Mouse (Mus musculus) intestine, postnatal 0 days (tissue): ENCODE data around the gene A830018L16Rik. TPM values are rescaled to one million over a fixed set of nuclear protein-coding genes. Genes with fewer than 3 reads are reported as not detected.

Source experiments
- ATAC-seq: fragments of 200-750 bp; cut with Nextera tagmentation; 2 replicates; pipeline ENCODE4 v1.8.0; 2017; ENCODE audit warnings: mild to moderate bottlenecking, moderate TSS enrichment, moderate library complexity
- H3K27ac ChIP-seq: fragments of 300-500 bp; sonication (generic); 2 replicates; pipeline ENCODE4 v1.5.1; 2014; ENCODE audit warnings: mild to moderate bottlenecking, low read depth, low read length, moderate library complexity
- H3K27me3 ChIP-seq: fragments of 300-500 bp; sonication (generic); replicated peaks from 2 replicates; pipeline ENCODE4 v1.6.1; 2014; ENCODE audit warnings: low read length, mixed read lengths; ENCODE audit not compliant: control insufficient read depth, insufficient read depth
- H3K36me3 ChIP-seq: fragments of 300-500 bp; sonication (generic); 2 replicates; pipeline ENCODE4 v1.6.1; 2014; ENCODE audit warnings: mild to moderate bottlenecking, moderate library complexity; ENCODE audit not compliant: control insufficient read depth, insufficient read depth
- H3K4me1 ChIP-seq: fragments of 300-500 bp; sonication (generic); replicated peaks from 2 replicates; pipeline ENCODE4 v1.6.1; 2014; ENCODE audit warnings: antibody characterized with exemption, low read length, mixed read lengths; ENCODE audit not compliant: control insufficient read depth, insufficient read depth
- H3K4me2 ChIP-seq: fragments of 300-500 bp; sonication (generic); replicated peaks from 2 replicates; pipeline ENCODE4 v1.6.1; 2014; ENCODE audit warnings: low read depth, mild to moderate bottlenecking, moderate library complexity
- H3K4me3 ChIP-seq: fragments of 300-500 bp; sonication (generic); 2 replicates; pipeline ENCODE4 v1.5.1; 2014; ENCODE audit warnings: low read depth, low read length
- H3K9ac ChIP-seq: fragments of 300-500 bp; sonication (generic); 2 replicates; pipeline ENCODE4 v1.6.1; 2014; ENCODE audit warnings: mild to moderate bottlenecking, low read depth, low read length
- H3K9me3 ChIP-seq: fragments of 300-500 bp; sonication (generic); 2 replicates; pipeline ENCODE4 v1.6.1; 2016; ENCODE audit warnings: mixed run types; ENCODE audit not compliant: control insufficient read depth
- CTCF ChIP-seq: sonication (generic); IDR thresholded peaks from 2 replicates; pipeline ENCODE4 v1.5.1; 2016; ENCODE audit warnings: low read depth, mild to moderate bottlenecking, control low read depth, antibody characterized with exemption, moderate library complexity
- WGBS: fragments of 180-500 bp; shearing (Covaris S2); extraction: QIAGEN DNeasy Blood & Tissue Kit; methylation state at CpG from one replicate; pipeline ENCODE4 v1.1.7; 2014; 5-methylcytosine and 5-hydroxymethylcytosine counted together
- polyA plus RNA-seq: library from polyadenylated mRNA; unstranded; fragments of >200 nt; fragmentation: Nextera tagmentation; extraction: Ambion mirVana; gene quantifications from 2 replicates; pipeline ENCODE4 v1.2.1, GENCODE M21; 2015

A830018L16Rik gene
- polyA plus RNA-seq, 1 experiment from 2014 or later: 0.91 TPM

DNA sequence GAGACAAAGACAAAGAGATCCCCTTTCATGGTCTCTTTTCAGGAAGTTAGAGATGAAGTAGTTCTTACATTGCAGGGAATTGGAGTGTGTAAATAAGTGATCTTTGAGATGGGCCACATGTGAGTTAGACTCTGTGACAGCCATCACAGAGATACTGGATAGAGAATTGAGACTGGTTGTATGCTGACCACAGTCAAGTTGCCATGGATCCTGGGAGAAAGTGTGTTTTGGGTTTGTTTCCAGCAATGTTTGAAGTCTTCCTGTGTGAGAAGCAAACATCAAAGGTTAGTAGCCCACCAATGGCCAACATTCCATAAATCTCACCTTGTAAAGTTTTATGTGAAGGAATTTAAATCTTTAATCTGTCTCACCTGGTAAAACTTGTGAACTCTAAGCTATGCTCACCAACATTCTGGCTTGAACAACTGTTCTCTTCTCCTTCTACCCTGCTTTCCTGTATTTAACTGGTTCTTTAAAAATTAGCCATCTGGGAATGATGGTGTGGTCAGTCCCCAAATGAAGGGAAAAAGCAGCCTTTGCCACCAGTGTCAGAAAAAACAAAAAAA, 330.9 kb downstream of the A830018L16Rik start:
- no peak for ATAC-seq
- Histone ChIP-seq H3K36me3 (no peaks in the 10 kb centered on the region), H3K27me3 (no peaks in the 10 kb centered on the region), H3K4me3 (no peak overlapping the region), H3K27ac (no peak overlapping the region), H3K9me3 (no peaks in the 10 kb centered on the region), H3K4me1 (no peaks in the 10 kb centered on the region), H3K9ac (no peak overlapping the region), H3K4me2 (no peak overlapping the region)
- no peak for TF ChIP-seq CTCF

DNA sequence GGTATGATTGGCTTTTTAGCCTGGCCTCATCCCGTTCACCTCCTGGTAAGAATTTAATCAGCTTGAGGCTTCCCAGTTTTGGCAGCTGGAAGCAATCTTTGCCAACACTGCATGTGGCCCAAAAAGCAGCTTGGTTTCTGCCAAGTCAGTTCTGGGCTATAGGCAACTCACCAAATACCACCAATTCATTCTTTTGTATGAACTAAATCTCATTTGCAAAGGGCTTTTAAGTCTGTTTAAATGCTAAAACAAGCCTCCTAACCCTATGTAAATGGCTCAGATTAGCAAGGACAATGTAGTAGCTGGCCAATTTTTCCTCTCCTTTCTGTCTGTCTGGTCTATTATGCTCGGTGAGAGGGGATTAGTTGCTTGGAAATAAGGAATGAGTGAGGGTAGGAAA, 334.5 kb downstream of the A830018L16Rik start:
- H3K4me2 ChIP-seq: no peak overlapping the region
- no peaks in the 10 kb centered on the region for H3K9me3 ChIP-seq
- H3K27ac ChIP-seq: no peak overlapping the region
- no peaks in the 10 kb centered on the region for H3K36me3 ChIP-seq
- H3K4me1 ChIP-seq: no peaks in the 10 kb centered on the region
- no peak for ATAC-seq
- H3K9ac ChIP-seq: no peak overlapping the region
- H3K4me3 ChIP-seq: no peak overlapping the region
- no peaks in the 10 kb centered on the region for H3K27me3 ChIP-seq
- 56% methylated on average over 2 of the region's 2 CpGs for WGBS
- no peak for TF ChIP-seq CTCF

DNA sequence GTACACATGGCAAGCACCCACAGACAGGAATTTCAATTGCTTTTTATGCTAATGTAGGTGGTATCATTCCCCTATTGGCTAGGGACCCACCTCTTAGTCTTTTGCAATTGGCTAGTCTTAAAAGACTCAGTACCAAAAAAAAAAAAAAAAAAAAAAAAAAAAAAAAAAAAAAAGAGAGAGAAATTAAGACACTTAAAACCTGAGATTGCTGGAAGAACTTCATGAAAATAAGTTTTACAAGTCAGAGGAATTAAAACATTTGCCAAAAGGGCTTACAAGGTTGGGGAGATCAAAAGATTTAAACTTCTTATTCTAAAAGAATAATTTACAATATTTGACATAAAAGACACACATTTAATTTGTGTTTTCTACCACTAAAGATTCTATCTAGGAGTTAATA, 336.2 kb downstream of the A830018L16Rik start:
- no peak overlapping the region for H3K4me2 ChIP-seq
- H3K4me3 ChIP-seq: no peak overlapping the region
- no peak for ATAC-seq
- no peaks in the 10 kb centered on the region for H3K4me1 ChIP-seq
- no peaks in the 10 kb centered on the region for H3K27me3 ChIP-seq
- no peak for TF ChIP-seq CTCF
- no peaks in the 10 kb centered on the region for H3K9me3 ChIP-seq
- no peak overlapping the region for H3K9ac ChIP-seq
- H3K36me3 ChIP-seq: no peaks in the 10 kb centered on the region
- no peak overlapping the region for H3K27ac ChIP-seq

DNA sequence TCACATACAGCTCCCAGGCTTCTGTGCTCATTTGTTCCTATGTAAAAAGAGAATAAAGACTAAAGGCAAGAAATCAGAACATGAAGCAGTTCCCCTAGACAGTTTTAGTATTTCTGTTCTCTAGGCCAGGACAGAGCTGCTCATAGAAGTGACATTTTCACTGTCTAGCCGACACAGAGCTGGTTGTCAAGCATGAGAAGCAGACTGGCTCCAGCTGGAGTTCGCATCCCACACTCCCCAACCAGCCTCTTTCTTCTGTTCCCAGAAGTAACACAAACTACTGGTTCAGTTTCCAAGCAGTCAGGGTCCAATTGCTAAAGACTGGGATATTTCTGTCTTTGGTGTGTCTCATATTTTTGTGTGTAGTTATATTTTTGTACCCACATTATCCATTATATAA, 336.7 kb downstream of the A830018L16Rik start:
- no peaks in the 10 kb centered on the region for H3K36me3 ChIP-seq
- H3K27me3 ChIP-seq: no peaks in the 10 kb centered on the region
- H3K9me3 ChIP-seq: no peaks in the 10 kb centered on the region
- WGBS: 68% methylated on average over 2 of the region's 2 CpGs
- no peak for ATAC-seq
- no peak overlapping the region for H3K9ac ChIP-seq
- no peak overlapping the region for H3K4me2 ChIP-seq
- no peak for TF ChIP-seq CTCF
- H3K27ac ChIP-seq: no peak overlapping the region
- H3K4me1 ChIP-seq: no peaks in the 10 kb centered on the region
- H3K4me3 ChIP-seq: no peak overlapping the region

DNA sequence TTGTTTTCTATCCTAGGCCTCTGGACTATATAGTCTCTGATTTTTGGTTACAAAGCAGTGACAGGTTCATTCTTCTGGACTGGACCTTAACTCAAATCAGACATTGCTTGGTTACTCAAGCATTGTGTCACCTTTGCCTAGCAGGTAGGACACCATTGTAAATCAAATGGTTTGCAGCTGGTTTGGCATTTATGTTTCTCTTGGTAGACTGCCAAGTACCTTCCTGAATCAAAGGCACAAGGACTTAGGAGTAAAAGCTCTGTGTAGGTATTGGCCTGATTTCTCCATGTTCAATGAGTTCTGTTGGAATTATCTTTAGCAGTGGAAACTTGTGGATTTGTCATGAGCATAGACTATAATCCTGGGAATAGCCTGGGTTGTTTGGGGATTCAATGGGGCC, 338.1 kb downstream of the A830018L16Rik start:
- no peak for TF ChIP-seq CTCF
- H3K36me3 ChIP-seq: no peaks in the 10 kb centered on the region
- H3K4me2 ChIP-seq: no peak overlapping the region

DNA sequence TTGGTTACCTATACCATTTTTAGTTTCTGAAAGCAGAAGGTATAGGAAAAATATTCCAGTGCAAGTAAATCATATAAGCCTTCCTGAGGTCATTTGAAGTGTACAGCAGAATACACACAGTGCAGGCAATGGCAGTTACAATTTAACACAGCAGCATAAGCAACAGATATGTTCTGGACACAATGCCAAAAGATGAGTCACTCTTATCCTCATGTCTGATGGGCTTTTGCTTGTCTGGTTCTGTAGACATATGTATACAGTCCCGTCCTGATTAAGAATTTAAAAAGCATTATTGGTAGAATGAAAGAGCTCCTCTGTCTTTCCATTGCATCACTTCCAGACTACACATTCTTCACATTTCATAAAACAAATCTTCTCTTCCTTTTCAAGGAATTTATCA, 374.4 kb downstream of the A830018L16Rik start:
- no peak for ATAC-seq
- no peak overlapping the region for H3K4me2 ChIP-seq
- H3K4me3 ChIP-seq: no peak overlapping the region
- no peak overlapping the region for H3K9ac ChIP-seq
- 35% methylated on average over 1 of the region's 1 CpGs for WGBS
- H3K36me3 ChIP-seq: no peaks in the 10 kb centered on the region
- no peaks in the 10 kb centered on the region for H3K9me3 ChIP-seq
- no peak for TF ChIP-seq CTCF
- no peaks in the 10 kb centered on the region for H3K4me1 ChIP-seq
- H3K27me3 ChIP-seq: no peaks in the 10 kb centered on the region
- no peak overlapping the region for H3K27ac ChIP-seq

More for the DNA sequence above, 338.1 kb downstream of the A830018L16Rik start:
- Histone ChIP-seq H3K4me1 (no peaks in the 10 kb centered on the region), H3K27me3 (no peaks in the 10 kb centered on the region), H3K4me3 (no peak overlapping the region), H3K9ac (no peak overlapping the region), H3K27ac (no peak overlapping the region), H3K9me3 (no peaks in the 10 kb centered on the region)
- no peak for ATAC-seq

DNA sequence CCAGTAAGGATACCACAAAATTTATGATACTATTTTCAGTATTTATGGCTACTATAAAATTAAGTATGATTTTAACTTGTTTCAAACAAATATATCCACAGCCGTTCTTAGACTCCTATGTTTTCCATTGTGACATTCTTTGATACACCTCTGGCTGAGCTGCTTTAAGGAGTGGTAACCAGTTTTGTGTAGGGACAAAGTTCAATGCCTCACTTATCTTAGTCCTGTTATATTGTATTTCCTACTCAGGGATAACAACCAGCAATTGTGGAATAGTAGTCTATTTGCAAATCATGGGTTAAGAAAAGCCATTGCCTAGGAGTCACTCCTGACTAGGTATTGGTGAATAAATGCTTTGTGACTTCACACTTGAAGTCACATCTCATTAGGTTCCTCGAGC, 378.9 kb downstream of the A830018L16Rik start:
- TF ChIP-seq CTCF: no peak
- WGBS: 45% methylated on average over 2 of the region's 2 CpGs

More for the DNA sequence above, 378.9 kb downstream of the A830018L16Rik start:
- Histone ChIP-seq H3K9ac (no peak overlapping the region), H3K9me3 (no peaks in the 10 kb centered on the region), H3K36me3 (no peaks in the 10 kb centered on the region), H3K27ac (no peak overlapping the region), H3K4me2 (no peak overlapping the region), H3K4me1 (no peaks in the 10 kb centered on the region), H3K4me3 (no peak overlapping the region), H3K27me3 (no peaks in the 10 kb centered on the region)
- ATAC-seq: no peak
